Mouse (Mus musculus) A20 (cell line): ENCODE results near the gene Mon1a.
A peak's percentile ranks its signal among the peaks of the same experiment; 100 is the strongest.

Experiments
- DNase-seq: peaks from one replicate; pipeline ENCODE4 v3.0.0-alpha.2; 2011; ENCODE audit warnings: low read depth, low spot score

Mon1a gene

DNA sequence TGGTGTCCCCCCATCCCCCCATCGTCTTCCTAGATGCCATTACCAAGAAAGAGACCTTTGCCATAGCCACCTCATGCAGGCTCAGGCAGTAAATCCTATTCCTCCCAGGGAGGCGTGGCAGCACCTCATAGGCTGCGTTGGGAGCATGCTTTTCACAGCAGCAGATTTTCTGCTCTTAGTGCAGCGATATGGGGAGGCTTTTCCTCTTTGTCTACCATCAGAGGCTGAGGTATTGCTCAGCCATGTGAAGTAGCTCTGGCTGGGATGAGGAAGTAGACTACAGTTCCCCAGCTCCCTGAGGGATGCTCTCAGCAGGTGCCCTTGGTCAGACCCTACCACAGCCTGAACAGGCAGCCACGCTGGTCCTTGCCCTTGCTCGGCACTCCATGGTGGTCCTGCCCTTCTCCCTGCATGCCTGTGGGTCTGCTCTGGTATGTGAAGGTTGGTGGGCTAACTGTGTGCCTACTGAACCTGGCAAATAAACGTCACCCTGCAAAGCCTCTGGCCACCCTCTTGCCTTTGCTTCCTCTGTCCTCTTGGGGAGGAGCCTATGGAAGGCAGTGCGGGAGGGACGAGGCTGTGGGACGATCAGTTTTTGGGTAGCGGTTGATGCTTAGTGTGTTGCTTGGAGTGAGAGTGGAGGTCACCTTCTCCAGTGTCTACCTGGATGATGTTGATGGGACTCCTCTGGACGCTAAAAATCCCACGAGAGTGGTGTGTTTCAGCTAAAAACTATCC is 61.4 kb downstream of the Mon1a start:
- no peak for DNase-seq

DNA sequence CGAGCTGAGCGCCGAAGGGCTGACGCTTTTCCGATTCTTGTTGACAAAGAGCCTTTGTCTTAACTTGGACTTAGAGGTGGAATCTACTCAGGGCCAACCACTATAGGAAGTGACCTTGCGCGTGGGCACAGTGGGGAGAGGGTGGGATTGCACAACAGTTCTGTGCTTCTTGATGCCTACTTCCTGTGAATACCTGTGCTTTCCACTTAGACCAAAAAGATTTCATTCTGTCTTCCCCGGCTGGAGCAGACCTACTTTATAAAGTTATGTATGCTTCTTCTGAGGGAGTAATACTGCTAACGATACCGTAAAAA is 61.9 kb downstream of the Mon1a start, which contains the start of gene Traip:
Gene Traip (plus strand): TSS at position 215 of the 314 bp plus-strand sequence.
- DNase-seq, result no peak

DNA sequence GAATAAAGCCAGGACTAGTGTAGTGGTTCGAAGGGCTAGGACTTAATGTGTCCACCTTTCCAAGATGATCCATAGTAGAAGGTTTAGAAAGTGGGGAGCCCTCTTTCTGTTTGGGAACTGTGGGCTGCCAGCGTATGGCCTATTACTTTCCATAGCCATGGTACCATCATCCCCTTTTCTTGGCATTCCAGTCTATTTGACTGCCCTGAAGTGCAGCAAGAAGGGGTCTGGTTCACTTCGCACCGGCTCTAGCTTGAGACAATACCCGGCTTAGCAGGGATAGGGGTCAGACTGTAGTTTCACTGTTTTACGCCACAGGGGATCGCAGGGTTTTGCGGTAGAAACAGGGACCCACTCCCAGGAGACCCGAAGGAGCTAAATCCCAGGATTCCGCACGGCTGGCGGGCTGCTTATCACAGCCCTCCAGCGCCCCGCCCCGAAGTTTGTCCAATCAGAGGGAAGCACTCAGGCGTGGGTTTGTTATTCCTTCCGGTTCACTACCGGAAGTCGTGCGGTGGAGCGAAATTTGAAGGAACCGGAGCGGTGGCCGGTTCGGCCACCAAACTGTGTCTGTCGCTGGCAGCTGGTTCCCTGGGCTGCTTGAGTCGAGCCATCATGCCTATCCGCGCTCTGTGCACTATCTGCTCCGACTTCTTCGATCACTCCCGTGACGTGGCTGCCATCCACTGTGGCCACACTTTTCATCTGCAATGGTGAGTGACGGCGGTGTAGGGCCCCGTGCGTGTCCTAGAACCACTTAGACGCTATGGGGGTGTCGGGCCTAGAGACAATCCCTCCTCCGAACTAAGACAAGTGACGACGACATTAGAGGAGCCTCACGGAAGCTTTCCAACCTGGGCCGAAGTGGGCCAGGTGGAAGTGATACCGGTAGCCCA is 62.8 kb downstream of the Mon1a start:
- peak; percentile 82 for DNase-seq
